Mouse (Mus musculus) heart, postnatal 0 days (tissue): ENCODE measurements around the gene Arglu1.

Experiments used
- CTCF ChIP-seq: IDR thresholded peaks from 2 replicates; pipeline ENCODE4 v1.5.1; 2016; ENCODE audit warnings: antibody characterized with exemption, control low read depth, low read depth
- EP300 ChIP-seq: IDR thresholded peaks from 2 replicates; pipeline ENCODE4 v1.6.1; 2016; ENCODE audit warnings: antibody characterized with exemption, low read depth

DNA sequence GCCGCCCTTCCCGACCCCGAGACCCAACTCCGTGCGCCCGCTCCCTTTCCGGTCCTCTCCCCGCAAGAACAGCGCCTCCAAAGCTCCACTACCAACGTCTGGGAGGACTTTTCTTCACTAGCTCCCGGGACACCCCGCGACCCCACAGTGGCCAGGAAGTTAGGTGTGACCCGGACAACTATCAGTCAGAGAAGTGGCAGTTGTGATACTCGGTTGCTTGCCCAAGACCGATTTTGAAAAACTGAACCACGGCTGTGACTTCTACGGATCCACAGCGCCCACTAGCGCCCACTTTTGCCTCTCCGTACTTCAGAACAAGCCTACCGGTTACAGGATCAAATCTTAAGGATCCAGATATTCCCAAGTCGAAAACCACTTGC, 28.6 kb downstream of the Arglu1 start:
- peak; percentile 82 for TF ChIP-seq CTCF
- no peak for TF ChIP-seq EP300
